Mouse (Mus musculus) intestine, embryonic 14.5 days (tissue): ENCODE measurements at regions not wholly inside any gene's neighbourhood (a gene's known extent, or its start where the extent isn't known, plus 50 kb on each side); places are given as distances from the start of the nearest gene placed in this dataset.

Source experiments
- ATAC-seq: fragments of 200-750 bp; cut with Nextera tagmentation; replicated peaks from 2 replicates; pipeline ENCODE4 v1.8.0; 2017; ENCODE audit warnings: low read depth, moderate number of reproducible peaks, moderate TSS enrichment, moderate library complexity; ENCODE audit not compliant: low FRiP score, low TSS enrichment
- DNase-seq: peaks from one replicate; pipeline ENCODE4 v3.0.0-alpha.2; 2018; ENCODE audit warnings: low spot score
- H3K27ac ChIP-seq: fragments of 300-500 bp; sonication (generic); 2 replicates; pipeline ENCODE4 v1.5.1; 2014; ENCODE audit warnings: low read depth, mild to moderate bottlenecking, control low read depth
- H3K27me3 ChIP-seq: fragments of 300-500 bp; sonication (generic); replicated peaks from 2 replicates; pipeline ENCODE4 v1.6.1; 2014; ENCODE audit warnings: low read length, control low read depth; ENCODE audit not compliant: control insufficient read depth, insufficient read depth
- H3K36me3 ChIP-seq: fragments of 300-500 bp; sonication (generic); 2 replicates; pipeline ENCODE4 v1.6.1; 2014; ENCODE audit warnings: low read length, control low read depth; ENCODE audit not compliant: control insufficient read depth, insufficient read depth
- H3K4me1 ChIP-seq: fragments of 300-500 bp; sonication (generic); replicated peaks from 2 replicates; pipeline ENCODE4 v1.6.1; 2014; ENCODE audit warnings: low read length, control low read depth, mixed read lengths; ENCODE audit not compliant: control insufficient read depth, insufficient read depth
- H3K4me2 ChIP-seq: fragments of 300-500 bp; sonication (generic); 2 replicates; pipeline ENCODE4 v1.6.1; 2014; ENCODE audit warnings: low read length
- H3K4me3 ChIP-seq: fragments of 300-500 bp; sonication (generic); 2 replicates; pipeline ENCODE4 v1.5.1; 2014; ENCODE audit warnings: low read depth, low read length, control low read depth, mixed read lengths
- H3K9ac ChIP-seq: fragments of 300-500 bp; sonication (generic); 2 replicates; pipeline ENCODE4 v1.6.1; 2014; ENCODE audit warnings: mild to moderate bottlenecking, low read length
- H3K9me3 ChIP-seq: fragments of 300-500 bp; sonication (generic); 2 replicates; pipeline ENCODE4 v1.6.1; 2016; ENCODE audit warnings: low read length, control low read depth; ENCODE audit not compliant: control insufficient read depth
- WGBS: fragments of 180-500 bp; shearing (Covaris S2); extraction: QIAGEN DNeasy Blood & Tissue Kit; methylation state at CpG from one replicate; pipeline ENCODE4 v1.1.7; 2014; 5-methylcytosine and 5-hydroxymethylcytosine counted together

DNA sequence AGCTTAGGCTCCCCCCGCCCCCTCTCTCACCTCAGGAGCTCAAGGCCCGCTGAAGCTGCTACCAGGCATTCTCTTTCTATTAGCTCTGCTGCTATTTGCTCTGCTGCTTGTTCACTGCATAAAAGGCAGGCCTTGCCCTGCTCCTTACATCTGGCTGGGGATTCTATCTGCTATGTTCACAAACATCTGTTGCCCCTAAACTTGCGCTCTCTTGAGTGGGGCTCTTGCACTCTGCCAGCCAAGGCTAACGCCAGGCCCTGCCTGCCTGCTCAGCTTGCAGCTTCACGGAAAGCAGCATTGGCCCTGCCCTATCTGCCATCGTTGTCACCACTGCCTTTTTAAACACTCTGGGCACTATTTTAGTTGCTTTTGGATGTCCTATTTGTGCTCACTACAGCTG, 316.9 kb upstream of the Gli3 start:
- Histone ChIP-seq H3K27me3 (no peaks in the 10 kb centered on the region), H3K4me3 (no peak overlapping the region), H3K9me3 (no peaks in the 10 kb centered on the region), H3K4me1 (no peaks in the 10 kb centered on the region), H3K9ac (no peak overlapping the region), H3K36me3 (no peaks in the 10 kb centered on the region), H3K4me2 (no peak overlapping the region), H3K27ac (no peak overlapping the region)
- no peak for ATAC-seq
- DNase-seq: no peak
- WGBS: 58% methylated on average over 6 of the region's 6 CpGs

DNA sequence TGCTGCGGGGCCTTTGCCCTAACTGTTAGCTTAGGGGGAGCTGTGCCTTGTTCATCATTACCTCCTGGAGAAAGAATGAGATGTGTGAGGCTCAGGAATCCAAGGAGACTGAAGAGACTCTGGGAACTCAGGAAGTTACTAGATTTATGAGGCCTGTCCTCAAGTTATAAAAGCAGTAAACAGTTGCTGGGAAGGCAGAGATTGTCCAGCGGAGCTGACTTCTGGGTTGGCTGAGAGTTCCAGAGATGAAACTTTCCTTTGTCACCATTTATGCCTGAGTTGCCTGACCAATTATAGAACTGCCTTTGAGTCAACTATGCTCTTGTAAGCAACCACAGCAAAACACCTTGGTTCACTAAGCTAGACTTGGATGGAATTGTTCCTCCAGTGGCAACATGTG, 282.1 kb upstream of the Gli3 start:
- H3K9me3 ChIP-seq: no peaks in the 10 kb centered on the region
- H3K27ac ChIP-seq: peak overlapping the region; percentile 44; the same call in 1 of the 2 replicates
- no peaks in the 10 kb centered on the region for H3K36me3 ChIP-seq
- peaks cover 12% of the 10 kb centered on the region for H3K4me1 ChIP-seq
- no peak overlapping the region for H3K4me3 ChIP-seq
- H3K4me2 ChIP-seq: no peak overlapping the region
- no peak overlapping the region for H3K9ac ChIP-seq
- no peaks in the 10 kb centered on the region for H3K27me3 ChIP-seq
- no peak for DNase-seq
- 5% methylated on average over 2 of the region's 2 CpGs for WGBS
- ATAC-seq: no peak

DNA sequence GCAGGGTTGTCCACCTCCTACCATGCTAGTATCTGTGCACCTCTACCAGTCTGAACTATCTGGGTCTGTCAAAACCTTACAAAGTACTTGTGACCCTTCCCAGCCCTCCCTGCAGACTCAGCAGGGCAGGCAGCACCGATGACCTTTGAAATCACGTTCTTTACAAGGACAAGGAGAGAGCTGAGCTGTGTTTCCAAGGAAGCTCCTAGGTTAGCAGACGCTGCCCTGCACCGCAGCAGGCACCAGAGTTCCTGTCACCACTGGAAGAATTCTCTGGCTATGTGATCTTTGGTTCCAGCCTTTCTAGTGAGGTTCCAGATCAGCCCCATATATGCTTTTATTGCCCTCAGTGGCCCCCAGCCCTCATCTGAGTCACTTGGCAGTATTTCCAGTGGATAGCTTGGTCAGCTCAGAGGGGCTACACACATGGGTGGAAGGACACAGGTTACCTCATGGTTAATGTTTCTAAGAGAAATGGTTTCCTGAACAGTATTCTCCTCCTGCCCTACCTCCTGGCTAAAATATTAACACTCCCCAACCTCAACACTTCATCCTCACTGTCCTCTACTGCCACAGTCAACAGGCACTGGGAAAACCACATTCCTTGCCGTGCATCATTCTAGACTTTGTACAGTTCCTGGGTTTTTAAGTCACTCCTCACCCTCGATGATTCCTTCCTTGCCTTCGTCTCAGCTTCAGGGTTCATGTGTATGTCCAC, 251.2 kb upstream of the Gli3 start:
- H3K27ac ChIP-seq: peak overlapping the region; percentile 59; the same call in 1 of the 2 replicates
- no peaks in the 10 kb centered on the region for H3K9me3 ChIP-seq
- 67% methylated on average over 7 of the region's 7 CpGs for WGBS
- no peak overlapping the region for H3K4me2 ChIP-seq
- H3K36me3 ChIP-seq: no peaks in the 10 kb centered on the region
- no peak overlapping the region for H3K9ac ChIP-seq
- H3K4me1 ChIP-seq: peaks cover 16% of the 10 kb centered on the region
- H3K4me3 ChIP-seq: no peak overlapping the region
- ATAC-seq (no peak; the same call in 1 of the 2 replicates), DNase-seq (no peak)
- no peaks in the 10 kb centered on the region for H3K27me3 ChIP-seq

DNA sequence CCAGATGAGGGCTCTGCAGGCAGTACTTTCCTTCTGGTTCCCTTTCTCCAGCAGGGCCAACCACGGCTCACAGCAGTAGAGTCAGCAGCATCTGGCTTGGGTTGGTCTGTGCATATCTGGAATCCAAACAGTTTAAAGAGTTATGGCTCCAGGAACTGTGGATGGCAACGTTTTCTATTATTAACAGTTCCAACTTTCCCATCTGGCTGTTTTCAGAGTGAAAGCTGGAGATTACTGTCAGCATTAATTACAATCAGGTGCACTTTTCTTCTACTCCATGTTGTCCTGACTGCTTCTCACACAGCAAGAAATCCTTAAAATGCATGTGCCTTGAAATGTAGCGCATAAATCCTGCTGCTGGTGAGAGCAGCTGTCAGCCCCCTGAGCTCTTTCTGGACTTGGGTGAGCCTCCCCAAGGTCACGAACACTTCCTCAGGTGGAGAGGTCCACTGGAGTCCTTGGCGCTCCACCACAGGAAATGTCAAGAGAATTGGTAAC, 250.6 kb upstream of the Gli3 start:
- ATAC-seq (peak; percentile 81; the same call in 1 of the 2 replicates), DNase-seq (peak; percentile 56)
- Histone ChIP-seq H3K27ac (peak overlapping the region; percentile 59; the same call in 1 of the 2 replicates), H3K4me3 (no peak overlapping the region), H3K9ac (no peak overlapping the region), H3K27me3 (no peaks in the 10 kb centered on the region), H3K9me3 (no peaks in the 10 kb centered on the region), H3K36me3 (no peaks in the 10 kb centered on the region), H3K4me2 (no peak overlapping the region), H3K4me1 (peaks cover 16% of the 10 kb centered on the region)
- 32% methylated on average over 5 of the region's 5 CpGs for WGBS

DNA sequence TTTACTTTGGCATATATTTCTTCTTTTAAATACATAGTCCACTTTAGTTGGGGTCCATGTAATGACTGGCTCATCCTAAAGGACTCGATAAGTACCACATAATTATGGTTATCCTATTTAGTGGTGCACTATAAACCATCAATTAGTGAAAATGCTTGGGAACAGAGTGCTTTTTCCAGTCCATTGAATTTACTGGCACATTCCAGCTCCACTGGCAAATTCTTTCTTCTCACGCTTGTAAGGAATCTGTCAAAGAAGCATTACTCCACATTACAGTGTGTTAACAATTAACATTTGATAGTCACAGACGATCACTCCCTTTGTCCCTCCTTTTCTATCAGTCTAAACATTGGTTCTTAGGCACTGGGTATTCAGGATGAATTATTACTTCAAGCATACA, 241.7 kb upstream of the Gli3 start:
- Histone ChIP-seq H3K4me2 (no peak overlapping the region), H3K9ac (no peak overlapping the region), H3K36me3 (no peaks in the 10 kb centered on the region), H3K9me3 (no peaks in the 10 kb centered on the region), H3K4me1 (no peaks in the 10 kb centered on the region), H3K27me3 (no peaks in the 10 kb centered on the region), H3K4me3 (no peak overlapping the region), H3K27ac (no peak overlapping the region)
- 49% methylated on average over 3 of the region's 3 CpGs for WGBS
- no peak for DNase-seq
- no peak for ATAC-seq

DNA sequence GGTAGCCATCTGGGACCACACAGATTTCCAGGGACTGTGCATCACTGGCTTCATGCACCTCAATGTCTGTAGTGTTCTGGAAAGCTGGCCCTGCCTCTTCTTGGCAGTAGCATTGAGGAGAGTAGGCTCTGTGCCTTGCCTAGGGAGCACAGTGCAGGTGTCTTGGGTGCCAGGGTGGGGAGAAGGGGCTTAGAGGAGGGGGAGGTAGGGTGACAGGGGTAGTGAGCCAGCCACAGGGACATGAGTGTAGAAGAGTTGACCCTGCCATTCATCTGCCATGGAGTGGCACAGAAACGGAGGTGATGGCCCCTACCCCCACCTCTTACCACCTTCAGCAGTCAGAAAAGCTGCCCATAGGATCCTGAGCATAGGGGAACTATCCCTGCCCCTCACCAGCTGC, 235.4 kb upstream of the Gli3 start:
- 68% methylated on average over 1 of the region's 1 CpGs for WGBS
- no peak overlapping the region for H3K4me3 ChIP-seq
- DNase-seq: no peak
- H3K4me1 ChIP-seq: no peaks in the 10 kb centered on the region
- H3K9me3 ChIP-seq: no peaks in the 10 kb centered on the region
- no peak overlapping the region for H3K27ac ChIP-seq
- no peaks in the 10 kb centered on the region for H3K27me3 ChIP-seq
- ATAC-seq: no peak
- H3K36me3 ChIP-seq: no peaks in the 10 kb centered on the region
- no peak overlapping the region for H3K9ac ChIP-seq
- no peak overlapping the region for H3K4me2 ChIP-seq
